Comparison of ENCODE assay signal across 8 mouse cellular contexts in the genomic region with DNA sequence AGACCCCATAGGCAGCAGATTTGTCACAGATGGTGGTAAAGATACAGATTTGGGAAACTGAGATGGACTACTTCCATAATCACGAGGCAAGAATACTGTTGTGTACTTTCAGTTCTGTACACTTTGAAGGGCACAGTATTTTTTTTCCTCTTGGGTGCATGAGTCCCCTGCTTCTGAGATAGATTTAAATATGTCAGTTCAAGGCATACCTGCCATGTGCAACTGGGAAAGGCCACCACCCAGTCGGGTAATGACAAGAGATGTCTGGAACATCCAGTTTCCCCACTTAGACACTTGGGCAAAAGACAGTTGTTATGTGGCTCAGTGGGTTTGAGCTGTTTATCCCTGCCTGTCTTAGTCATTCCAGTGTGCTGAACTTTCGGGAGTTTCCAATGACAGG. TPM values are rescaled to one million over a fixed set of nuclear protein-coding genes. Genes with fewer than 3 reads are reported as not detected.
A peak's percentile ranks its signal among the peaks of the same experiment; 100 is the strongest.
DNase-seq lines count a peak whose midpoint lies in the region; ATAC-seq and TF ChIP-seq lines count a peak whose summit lies in the region.

No protein-coding gene starts in this region.

- no peaks in the 10 kb centered on the region for H3K9me3 ChIP-seq in forebrain, embryonic 16.5 days (ENCODE audit: control insufficient read depth, low read length)
- no peaks in the 10 kb centered on the region for H3K9me3 ChIP-seq in liver, embryonic 13.5 days (replicated peaks)

- 36% methylated on average over 3 of the region's 3 CpGs for WGBS in heart, adult 2 months
- 47% methylated on average over 3 of the region's 3 CpGs for WGBS in forebrain, embryonic 16.5 days
- 42% methylated on average over 3 of the region's 3 CpGs for WGBS in liver, embryonic 13.5 days (ENCODE audit: insufficient replicate concordance)

- intact Hi-C loops in heart, adult 2 months (cut with DNase I), result no loop called here

- H3K36me3 ChIP-seq in heart, adult 2 months (ENCODE audit: control insufficient read depth, insufficient read depth, low read length), result no peaks in the 10 kb centered on the region
- no peaks in the 10 kb centered on the region for H3K36me3 ChIP-seq in forebrain, embryonic 16.5 days (ENCODE audit: control insufficient read depth, insufficient read depth)
- no peaks in the 10 kb centered on the region for H3K36me3 ChIP-seq in liver, embryonic 13.5 days

- H3K4me1 ChIP-seq in heart, adult 2 months (ENCODE audit: control insufficient read depth, insufficient read depth, low read length), result peaks cover 3% of the 10 kb centered on the region
- H3K4me1 ChIP-seq in forebrain, embryonic 16.5 days (replicated peaks; ENCODE audit: control insufficient read depth, insufficient read depth, low read length), result 0 out of 2 replicates have a peak, but pooled peaks cover 4% of the 10 kb centered on the region
- H3K4me1 ChIP-seq in liver, embryonic 13.5 days (replicated peaks), result peaks cover 11% of the 10 kb centered on the region

- no peak overlapping the region; the same call in 1 of the 2 replicates for H3K27ac ChIP-seq in heart, adult 2 months
- H3K27ac ChIP-seq in forebrain, embryonic 16.5 days (ENCODE audit: low read length), result no peak overlapping the region
- no peak overlapping the region for H3K27ac ChIP-seq in liver, embryonic 13.5 days

- H3K4me3 ChIP-seq in heart, adult 2 months, result peak overlapping the region; percentile 33
- peak overlapping the region; percentile 62 for H3K4me3 ChIP-seq in forebrain, embryonic 16.5 days (replicated peaks; ENCODE audit: low read length)
- H3K4me3 ChIP-seq in liver, embryonic 13.5 days (replicated peaks), result peak overlapping the region; percentile 76

- DNase-seq in heart, adult 2 months, result no peak
- no peak for DNase-seq in heart, adult 9 months (ENCODE audit: low spot score in 2 of 2)
- no peak for DNase-seq in liver, embryonic 13.5 days
- DNase-seq in urinary bladder, postnatal 25 days (ENCODE audit: low spot score), result no peak
- DNase-seq in ovary, adult 18-20 months (ENCODE audit: low spot score), result no peak
- DNase-seq in adrenal gland, adult 18-20 months (ENCODE audit: low spot score in 2 of 2), result no peak

- peak; percentile 30 for ATAC-seq in CD4-positive, CD25-positive, alpha-beta regulatory T cell, adult 4 months
- peak; percentile 52 for ATAC-seq in forebrain, embryonic 16.5 days
- no peak for ATAC-seq in liver, embryonic 13.5 days (ENCODE audit: low read depth)

- peak overlapping the region; percentile 54 for H3K4me2 ChIP-seq in forebrain, embryonic 16.5 days (ENCODE audit: low read length)
- H3K4me2 ChIP-seq in liver, embryonic 13.5 days, result peak overlapping the region; percentile 78

- H3K9ac ChIP-seq in heart, adult 2 months (ENCODE audit: low read depth, low read length), result peak overlapping the region; percentile 93; the same call in 1 of the 2 replicates
- H3K9ac ChIP-seq in forebrain, embryonic 16.5 days (replicated peaks; ENCODE audit: low read depth, low read length), result peak overlapping the region; percentile 78
- H3K9ac ChIP-seq in liver, embryonic 13.5 days, result peak overlapping the region; percentile 86

- TF ChIP-seq POLR2A in heart, adult 2 months (IDR thresholded peaks at IDR 0.05; ENCODE audit: insufficient read depth, low read depth, low read length), result no peak

- no peaks in the 10 kb centered on the region for H3K79me2 ChIP-seq in heart, adult 2 months (replicated peaks; ENCODE audit: control insufficient read depth, insufficient read depth, low read length)

- no peak for TF ChIP-seq EP300 in heart, adult 2 months (IDR thresholded peaks at IDR 0.05; ENCODE audit: insufficient read depth, low read depth, low read length)

- H3K27me3 ChIP-seq in heart, adult 2 months (ENCODE audit: control insufficient read depth, insufficient read depth, low read length), result no peaks in the 10 kb centered on the region
- no peaks in the 10 kb centered on the region for H3K27me3 ChIP-seq in forebrain, embryonic 16.5 days (replicated peaks; ENCODE audit: control insufficient read depth, insufficient read depth, low read length)
- H3K27me3 ChIP-seq in liver, embryonic 13.5 days, result no peaks in the 10 kb centered on the region

- no peak for TF ChIP-seq CTCF in heart, adult 2 months (IDR thresholded peaks at IDR 0.05)

RNA-seq across cellular contexts. Expression of a gene that starts 0.9 kb away (rescaled TPM):
- 10 to 100 TPM; 21.4 to 30.0 TPM for total RNA-seq in heart, adult 2 months (2021)
- 8.3 and 13.4 TPM in 2 replicates for polyA plus RNA-seq in heart, adult 2 months (2012; rRNA removed)
- polyA plus RNA-seq in CD4-positive, CD25-positive, alpha-beta regulatory T cell, adult 4 months (2017; shearing (Covaris generic)), result 1 to 10 TPM; 4.1 to 9.1 TPM
- 18.2 and 19.3 TPM in 2 replicates for polyA plus RNA-seq in forebrain, embryonic 16.5 days (2015; fragmentation: Nextera tagmentation; extraction: Ambion mirVana)
- 5.5 and 6.2 TPM in 2 replicates for polyA plus RNA-seq in liver, embryonic 13.5 days (2015; fragmentation: Nextera tagmentation; extraction: Ambion mirVana)
- total RNA-seq in adrenal gland, adult 18-20 months (2021), result 10 to 100 TPM; 23.0 to 32.3 TPM
